Mouse (Mus musculus): ENCODE results near the gene Phb2. TPM values are rescaled to one million over a fixed set of nuclear protein-coding genes. Genes with fewer than 3 reads are reported as not detected.

Gene Phb2
- total and polyA plus RNA-seq, 3 experiments, result 309 to 815 (median 706) TPM

GRCm38 (mm10) chr6:124732476-124733370, 20.6 kb downstream of the Phb2 start:
- Histone ChIP-seq H3K4me1 (ENCODE audit: control insufficient read depth in 1 of 2, insufficient read depth in 2 of 2, low read length in 2 of 2) (peaks cover 14 to 30% of the 10 kb centered on the region in 2 experiments), H3K9ac (ENCODE audit: control insufficient read depth, low read depth, low read length, poor library complexity, severe bottlenecking) (peak overlapping the region; percentile 94), H3K27ac (ENCODE audit: control insufficient read depth, low read depth, low read length) (peak overlapping the region; percentile 88), H3K4me3 (ENCODE audit: control insufficient read depth in 1 of 2, insufficient read depth in 1 of 2, low read depth in 2 of 2, low read length in 2 of 2) (peak overlapping the region; percentile 81 to 84), H3K27me3 (ENCODE audit: control insufficient read depth in 1 of 2, insufficient read depth in 2 of 2, low read length in 2 of 2) (no peaks in the 10 kb centered on the region), H3K79me2 (ENCODE audit: control insufficient read depth, insufficient read depth, low read length, poor library complexity) (peaks cover 16% of the 10 kb centered on the region), H3K9me3 (replicated peaks; ENCODE audit: insufficient read depth, low read length) (no peaks in the 10 kb centered on the region), H3K36me3 (ENCODE audit: control insufficient read depth in 1 of 2, insufficient read depth in 2 of 2, low read length in 2 of 2) (peaks cover 0 to 27% of the 10 kb centered on the region in 2 experiments; a peak in 2 of 4 replicates)
- peak; percentile 92 for DNase-seq (ENCODE audit: low read depth, low spot score)
- TF ChIP-seq UBTF (IDR thresholded peaks at IDR 0.05; ENCODE audit: borderline replicate concordance, insufficient read depth, low read depth, low read length) (no peak), SMC3 (IDR thresholded peaks at IDR 0.05; ENCODE audit: low read depth, low read length) (0 out of 2 replicates have a peak, but pooled peaks have one; percentile 20), ZC3H11A (IDR thresholded peaks at IDR 0.05; ENCODE audit: low read depth, low read length) (no peak), POLR2AphosphoS2 (IDR thresholded peaks at IDR 0.05; ENCODE audit: low read length) (peak; percentile 86), USF1 (IDR thresholded peaks at IDR 0.05; ENCODE audit: low read depth, low read length) (peak; percentile 42; the same call in 1 of the 2 replicates), POLR2AphosphoS5 (IDR thresholded peaks at IDR 0.05; ENCODE audit: borderline replicate concordance, low read depth, low read length) (0 out of 2 replicates have a peak, but pooled peaks have one; percentile 73), MAX (IDR thresholded peaks at IDR 0.05; ENCODE audit: low read length) (peak; percentile 61; the same call in 1 of the 2 replicates), ETS1 (IDR thresholded peaks at IDR 0.05; ENCODE audit: low read depth, low read length) (peak; percentile 72; the same call in 1 of the 2 replicates), E2F4 (IDR thresholded peaks at IDR 0.05; ENCODE audit: borderline replicate concordance, low read depth, low read length) (no peak), RAD21 (IDR thresholded peaks at IDR 0.05; ENCODE audit: low read depth, low read length) (no peak), MYB (IDR thresholded peaks at IDR 0.05; ENCODE audit: low read depth, low read length) (0 out of 2 replicates have a peak, but pooled peaks have one; percentile 34), CTCF (IDR thresholded peaks at IDR 0.05 in 2 of 3, conservative IDR thresholded peaks at IDR 0.05 in 1 of 3; ENCODE audit: control insufficient read depth in 1 of 3, insufficient read depth in 1 of 3, low read depth in 2 of 3, low read length in 3 of 3, poor library complexity in 1 of 3, severe bottlenecking in 1 of 3) (no peak), ZMIZ1 (IDR thresholded peaks at IDR 0.05; ENCODE audit: low read depth, low read length) (peak; percentile 90), HCFC1 (IDR thresholded peaks at IDR 0.05; ENCODE audit: low read depth, low read length) (peak; percentile 71), GATA1 (IDR thresholded peaks at IDR 0.05; ENCODE audit: low read depth, low read length) (no peak), CHD1 (IDR thresholded peaks at IDR 0.05; ENCODE audit: low read depth, low read length) (peak; percentile 50; the same call in 1 of the 2 replicates), MEF2A (IDR thresholded peaks at IDR 0.05; ENCODE audit: extremely low read depth, insufficient replicate concordance, low read depth, low read length, poor library complexity, severe bottlenecking) (no peak), TAL1 (IDR thresholded peaks at IDR 0.05; ENCODE audit: low read length) (no peak), USF2 (IDR thresholded peaks at IDR 0.05; ENCODE audit: borderline replicate concordance in 1 of 2, insufficient read depth in 1 of 2, low read depth in 1 of 2, low read length in 2 of 2) (no peak), RCOR1 (IDR thresholded peaks at IDR 0.05; ENCODE audit: low read depth, low read length) (peak; percentile 55), TBP (IDR thresholded peaks at IDR 0.05; ENCODE audit: low read depth, low read length) (0 out of 2 replicates have a peak, but pooled peaks have one; percentile 77), ZKSCAN1 (IDR thresholded peaks at IDR 0.05; ENCODE audit: low read depth, low read length) (0 out of 2 replicates have a peak, but pooled peaks have one; percentile 6), BHLHE40 (IDR thresholded peaks at IDR 0.05; ENCODE audit: borderline replicate concordance, low read depth, low read length) (peak; percentile 72), MXI1 (IDR thresholded peaks at IDR 0.05; ENCODE audit: low read depth, low read length) (peak; percentile 78), GABPA (IDR thresholded peaks at IDR 0.05; ENCODE audit: low read depth, low read length) (no peak), NELFE (IDR thresholded peaks at IDR 0.05; ENCODE audit: low read depth, low read length) (peak; percentile 88), EP300 (IDR thresholded peaks at IDR 0.05; ENCODE audit: low read depth in 1 of 2, low read length in 2 of 2) (peak; percentile 64 to 68), MAFK (IDR thresholded peaks at IDR 0.05; ENCODE audit: borderline replicate concordance, low read depth, low read length) (no peak), POLR2A (IDR thresholded peaks at IDR 0.05; ENCODE audit: control insufficient read depth in 1 of 2, insufficient read depth in 1 of 2, low read depth in 1 of 2, low read length in 2 of 2, poor library complexity in 1 of 2) (peak; percentile 69 to 91), ZNF384 (IDR thresholded peaks at IDR 0.05; ENCODE audit: low read depth, low read length) (no peak), JUND (IDR thresholded peaks at IDR 0.05; ENCODE audit: low read depth, low read length) (no peak), NRF1 (IDR thresholded peaks at IDR 0.05; ENCODE audit: insufficient read depth, low read depth, low read length, poor library complexity, severe bottlenecking) (no peak), ELF1 (IDR thresholded peaks at IDR 0.05; ENCODE audit: low read depth, low read length) (peak; percentile 63; the same call in 1 of the 2 replicates), KAT2A (conservative IDR thresholded peaks at IDR 0.05; ENCODE audit: low read depth, low read length) (0 out of 2 replicates have a peak, but pooled peaks have one; percentile 21)
